Mouse (Mus musculus) adrenal gland, postnatal 4 days (tissue): ENCODE data around the gene Cacnb4. TPM values are rescaled to one million over a fixed set of nuclear protein-coding genes. Genes with fewer than 3 reads are reported as not detected.

Source experiments
- total RNA-seq, 2 experiments: library from RNA; stranded (reverse); gene quantifications; 2 replicates each; pipeline ENCODE4 v1.2.3; 2021

Gene Cacnb4
- total RNA-seq, 2 experiments from 2014 or later, result 1.1 to 2.4 TPM

Other genes with a start within 250 kb of the Cacnb4 start
- gene Stam2, start 65.5 kb upstream of the Cacnb4 start, total RNA-seq, result 10 to 100 TPM; 38.5 TPM
- 10 to 100 TPM; 28.4 to 33.3 TPM for gene Fmnl2, start 181.0 kb upstream of the Cacnb4 start, total RNA-seq